Mouse (Mus musculus): ENCODE results near the gene Itgav.

Itgav gene

GRCm38 (mm10) chr2:83754306-83754837 lies 30.2 kb downstream of the Itgav start:
- no peak for DNase-seq

DNA sequence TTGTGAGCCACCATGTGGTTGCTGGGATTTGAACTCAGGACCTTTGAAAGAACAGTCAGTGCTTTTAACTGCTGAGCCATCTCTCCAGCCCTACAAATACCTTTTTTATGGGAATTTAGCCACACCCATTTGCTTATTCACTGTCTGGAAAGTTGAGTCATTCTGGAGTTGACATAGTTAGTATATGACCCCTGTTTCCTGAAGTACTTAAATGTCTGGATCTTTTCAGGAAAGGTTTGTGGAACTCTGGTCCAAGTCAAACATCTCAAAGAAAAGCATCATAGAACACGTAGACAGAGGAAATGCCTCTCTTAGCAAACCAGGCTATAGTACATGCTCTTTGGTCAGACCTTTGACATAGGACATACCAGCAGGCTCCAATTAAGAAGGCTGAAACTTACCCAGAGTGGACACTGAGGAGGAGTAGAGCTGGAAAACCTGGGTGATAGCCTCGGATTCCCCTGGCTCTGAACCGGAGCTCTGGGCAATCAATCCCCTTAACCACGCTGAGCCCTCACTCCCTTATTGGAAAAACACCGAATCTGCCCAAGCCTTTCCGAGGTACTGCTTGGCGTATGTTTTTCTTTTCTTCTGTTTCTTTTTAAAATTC lies 34.5 kb downstream of the Itgav start:
- peak; percentile 20 for DNase-seq

DNA sequence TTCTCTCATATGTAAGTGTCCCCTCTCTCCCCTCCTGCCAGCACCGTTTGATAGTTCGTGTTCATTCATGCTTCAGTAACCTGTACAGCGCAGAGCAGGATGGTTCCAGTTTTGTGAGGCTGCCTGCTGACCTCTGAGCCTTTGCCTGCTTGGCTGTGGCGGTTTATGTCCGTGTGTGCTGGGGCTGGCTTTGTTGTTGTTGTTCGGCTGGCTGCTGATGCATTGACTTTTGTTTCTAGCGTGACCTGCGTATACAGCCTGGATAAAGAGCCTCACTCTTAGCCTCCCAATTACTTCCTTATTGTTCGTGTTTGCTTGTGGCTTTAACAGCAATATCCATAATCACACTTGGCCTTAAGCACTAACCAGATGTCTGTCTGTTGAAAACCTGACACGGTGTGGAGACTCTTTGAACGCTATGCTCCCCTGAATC lies 35.0 kb downstream of the Itgav start:
- peak; percentile 82 for DNase-seq

- DNase-seq, result peak; percentile 22
These were observed 35.5 kb downstream of the Itgav start for GRCm38 (mm10) chr2:83759667-83760066.

DNA sequence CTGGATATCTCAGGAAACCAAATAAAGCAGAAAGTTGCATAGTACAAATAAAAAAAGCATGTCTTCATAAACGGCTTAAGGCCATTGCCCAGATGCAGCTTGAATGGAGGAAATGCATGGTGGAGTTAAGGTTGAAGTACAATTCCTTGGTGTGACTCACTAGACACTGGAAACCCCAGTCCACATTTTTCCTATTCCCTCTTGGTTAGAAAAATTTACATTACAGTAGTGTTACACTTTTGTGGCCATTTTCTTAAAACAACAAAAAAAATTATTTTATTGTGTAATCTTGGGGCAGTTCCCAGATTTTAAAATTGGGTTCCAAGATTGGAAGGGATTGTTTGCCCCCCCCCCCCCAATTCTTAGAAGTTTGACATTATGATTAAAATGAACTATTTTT lies 35.9 kb downstream of the Itgav start:
- DNase-seq, result no peak

GRCm38 (mm10) chr2:83761506-83761905 lies 37.3 kb downstream of the Itgav start:
- DNase-seq, result no peak

- no peak for DNase-seq
These were observed 38.1 kb downstream of the Itgav start for GRCm38 (mm10) chr2:83762106-83762855.

DNA sequence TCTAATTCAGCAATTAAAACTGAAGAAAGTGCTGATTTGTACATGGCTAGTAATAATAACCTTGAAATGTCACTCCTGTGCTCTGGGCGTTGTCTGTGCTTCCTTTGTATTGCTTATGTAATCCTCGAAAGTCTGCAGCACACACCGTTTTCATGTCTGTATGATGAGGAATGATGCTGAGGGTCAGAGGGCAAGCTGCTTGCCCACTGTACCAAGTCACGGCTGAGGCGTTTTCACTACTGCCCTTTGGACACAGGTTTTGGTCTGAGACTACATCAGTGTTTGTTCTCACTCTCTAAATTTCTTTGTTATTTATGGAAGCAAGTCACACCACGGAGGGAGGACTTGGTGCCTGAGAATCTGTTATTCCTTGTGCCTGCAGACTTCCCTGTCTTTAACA lies 41.9 kb downstream of the Itgav start:
- peak; percentile 55 for DNase-seq

DNA sequence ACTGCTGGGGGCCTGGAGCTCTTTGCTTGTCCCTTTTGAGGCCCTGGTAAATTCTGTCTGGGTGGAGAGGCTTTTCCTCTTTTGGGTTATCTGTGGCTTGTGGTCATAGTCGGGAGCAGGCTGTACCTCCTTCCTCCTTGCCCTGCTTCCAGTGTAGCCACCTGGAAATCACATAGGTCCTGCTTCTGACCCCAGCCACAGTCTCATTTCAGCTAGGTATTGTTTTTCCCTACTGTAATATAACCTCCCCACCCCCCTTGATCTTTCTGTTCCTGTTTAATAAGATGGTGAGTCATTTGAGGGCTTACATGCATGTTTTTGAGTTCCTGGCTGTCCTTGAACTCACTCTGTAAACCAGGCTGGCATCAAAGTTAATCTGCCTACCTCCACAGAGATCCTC lies 42.7 kb downstream of the Itgav start:
- DNase-seq, result no peak

DNA sequence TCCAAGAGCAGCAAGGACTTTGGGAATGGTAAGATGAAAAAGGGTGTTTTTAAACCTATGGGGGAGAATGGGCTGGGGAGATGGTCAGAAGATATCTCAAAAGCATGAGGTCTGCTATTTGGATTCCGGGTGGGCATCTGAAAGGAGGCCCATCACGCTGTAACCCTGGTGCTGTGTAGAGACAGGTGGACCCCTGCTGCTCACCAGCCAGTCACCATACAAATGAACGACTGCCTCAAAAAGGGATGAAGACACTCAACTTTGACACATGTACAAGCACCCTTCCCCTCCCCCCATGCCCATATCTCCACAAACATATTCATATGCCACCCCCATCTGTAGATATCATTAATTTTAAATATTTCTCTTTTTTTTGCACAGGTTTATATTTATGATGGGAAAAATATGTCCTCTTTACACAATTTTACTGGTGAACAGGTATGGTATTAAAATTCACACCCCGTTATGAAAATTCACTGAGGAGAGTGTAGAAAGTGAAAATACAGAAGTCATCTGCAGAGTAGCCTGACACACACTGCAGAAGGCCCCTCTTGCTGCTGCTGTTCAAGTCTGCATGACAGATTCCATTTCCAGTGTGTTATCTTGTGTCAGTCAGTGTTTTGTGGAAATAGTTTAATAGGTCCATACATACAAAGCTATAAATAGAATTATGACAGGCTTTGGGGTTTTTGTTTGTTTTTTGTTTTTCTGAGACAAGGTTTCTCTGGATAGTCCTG lies 44.3 kb downstream of the Itgav start:
- DNase-seq, result no peak

DNA sequence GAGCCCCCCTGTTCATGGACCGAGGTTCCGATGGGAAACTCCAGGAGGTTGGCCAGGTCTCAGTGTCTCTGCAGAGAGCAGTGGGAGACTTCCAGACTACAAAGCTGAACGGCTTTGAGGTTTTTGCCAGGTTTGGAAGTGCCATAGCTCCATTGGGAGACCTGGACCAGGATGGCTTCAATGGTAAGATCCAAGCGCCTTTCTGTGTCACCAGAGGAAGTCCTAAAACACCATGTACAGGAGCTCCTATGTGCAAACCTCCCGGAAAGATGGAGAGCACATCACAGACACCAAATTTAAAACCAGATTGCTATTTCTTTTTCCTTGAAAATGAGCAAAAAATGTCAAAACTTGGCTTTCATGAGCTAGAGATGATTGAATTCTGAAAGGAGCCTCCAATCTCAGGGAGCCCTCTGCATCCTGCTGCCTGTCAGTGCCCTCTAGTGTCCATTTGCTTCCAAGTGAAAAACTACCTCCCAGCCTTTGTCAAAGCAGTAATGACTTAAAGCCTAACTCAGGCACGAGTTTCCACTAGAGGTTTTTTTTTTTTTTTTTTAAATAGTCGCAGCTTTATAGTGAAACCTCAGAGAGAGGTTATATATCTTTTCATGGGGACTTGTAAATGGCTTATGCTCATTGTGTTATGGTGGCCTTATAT lies 47.1 kb downstream of the Itgav start:
- peak; percentile 41 for DNase-seq

DNA sequence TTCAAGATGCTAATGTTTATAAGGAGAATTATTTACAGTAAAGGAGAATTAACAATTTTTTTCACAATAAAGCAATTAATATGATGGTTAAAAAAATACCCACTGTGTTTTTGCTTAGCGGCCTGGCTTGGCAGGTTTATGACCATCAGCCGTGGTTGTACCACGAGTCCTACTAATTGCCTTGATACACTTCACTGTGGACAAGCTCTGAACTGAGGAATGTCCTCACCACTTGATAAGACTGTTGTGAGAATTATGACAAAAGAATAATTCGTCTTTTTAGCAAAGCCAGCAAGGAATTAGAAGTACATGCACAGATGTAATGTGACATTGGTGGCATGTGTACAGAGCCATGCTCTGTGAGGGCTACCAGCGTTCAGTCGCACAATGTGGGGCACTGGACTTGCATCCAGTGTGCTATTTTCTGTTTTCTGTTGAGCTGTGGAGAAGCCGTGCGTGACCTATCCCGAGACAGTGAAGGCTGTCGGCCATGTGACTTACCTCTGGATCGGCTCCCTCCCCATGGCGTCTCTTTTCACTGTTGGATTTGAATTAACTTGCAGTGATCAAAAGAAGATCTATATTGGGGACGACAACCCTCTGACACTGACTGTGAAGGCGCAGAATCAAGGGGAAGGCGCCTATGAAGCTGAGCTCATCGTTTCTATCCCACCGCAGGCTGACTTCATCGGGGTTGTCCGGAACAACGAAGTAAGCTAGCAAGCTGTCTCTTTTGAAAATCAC lies 67.3 kb downstream of the Itgav start:
- DNase-seq, result no peak

DNA sequence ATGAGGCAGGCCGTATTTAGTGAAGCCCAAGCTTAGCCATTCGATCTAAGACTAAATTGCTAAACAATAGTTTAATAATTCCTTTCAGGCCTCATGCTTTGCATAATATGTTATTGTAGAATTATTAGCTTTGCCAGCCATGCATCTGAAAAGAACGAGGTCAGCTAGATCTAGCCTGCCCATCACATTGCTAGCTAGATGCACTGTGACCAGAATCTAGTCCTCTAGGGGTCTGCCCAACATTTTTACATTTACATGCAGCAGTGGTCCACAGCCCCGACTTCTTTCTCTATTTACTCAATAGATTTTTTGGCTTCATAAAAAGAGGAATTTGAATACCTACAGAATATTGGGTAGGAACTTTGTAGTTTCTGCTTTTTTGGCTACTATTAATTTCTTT lies 67.9 kb downstream of the Itgav start:
- DNase-seq, result no peak

- no peak for DNase-seq
These were observed 71.6 kb downstream of the Itgav start for GRCm38 (mm10) chr2:83795766-83796165.

- DNase-seq, result no peak
These were observed 73.8 kb downstream of the Itgav start for GRCm38 (mm10) chr2:83797902-83798497.

GRCm38 (mm10) chr2:83812483-83813272 lies 88.5 kb downstream of the Itgav start, which contains the start of gene Fam171b:
Gene Fam171b, plus strand, starts transcription at chr2:83812636.
- DNase-seq, result peak; percentile 20

- no peak for DNase-seq
These were observed 89.2 kb downstream of the Itgav start for GRCm38 (mm10) chr2:83813273-83813892.

GRCm38 (mm10) chr2:83814009-83814408 lies 89.8 kb downstream of the Itgav start:
- DNase-seq, result no peak

DNA sequence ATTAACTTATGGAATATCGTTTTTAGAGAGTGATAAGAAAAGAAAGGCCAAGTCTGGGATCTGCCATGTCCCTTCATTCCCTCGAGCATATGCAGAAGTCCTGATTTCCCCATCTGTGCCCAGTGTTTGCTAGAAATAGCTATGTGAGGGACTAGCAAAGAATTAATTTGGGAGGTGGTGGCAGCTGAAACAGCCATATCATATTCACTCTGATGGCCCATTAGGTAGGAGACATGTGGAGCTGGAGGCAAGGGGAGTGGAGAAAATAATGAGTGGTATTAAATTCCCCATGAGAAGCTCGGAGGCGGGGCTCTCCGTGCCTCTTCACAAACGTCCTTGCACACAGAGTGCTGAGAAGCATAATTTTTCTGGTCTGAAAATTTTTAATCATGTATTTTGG lies 92.0 kb downstream of the Itgav start:
- DNase-seq, result no peak

- DNase-seq, result no peak
These were observed 101.0 kb downstream of the Itgav start for GRCm38 (mm10) chr2:83825161-83825560.
